Mouse (Mus musculus) CH12.LX (cell line): ENCODE data around the gene Bag2.
A peak's percentile ranks its signal among the peaks of the same experiment; 100 is the strongest.

Experiments used
- CTCF ChIP-seq, 2 experiments: IDR thresholded peaks in 1 of 2; conservative IDR thresholded peaks in 1 of 2; 2 replicates each; pipeline ENCODE4 v1.5.1; 2011 to 2012; ENCODE audit warnings: low read depth in 2 of 2, low read length in 2 of 2, improper control_type of control experiment in 1 of 2, inconsistent platforms in 1 of 2, mild to moderate bottlenecking in 1 of 2, moderate library complexity in 1 of 2
- EP300 ChIP-seq: IDR thresholded peaks from 2 replicates; pipeline ENCODE4 v1.6.1; 2011; ENCODE audit warnings: low read length, improper control_type of control experiment
- MAX ChIP-seq: IDR thresholded peaks from 2 replicates; pipeline ENCODE4 v1.6.1; 2011; ENCODE audit warnings: low read length, improper control_type of control experiment
- MAZ ChIP-seq: IDR thresholded peaks from 2 replicates; pipeline ENCODE4 v1.6.1; 2012; ENCODE audit warnings: low read depth, mild to moderate bottlenecking, inconsistent platforms, low read length, improper control_type of control experiment, moderate library complexity
- POLR2AphosphoS2 ChIP-seq: IDR thresholded peaks from 2 replicates; pipeline ENCODE4 v1.6.1; 2011; ENCODE audit warnings: low read depth, low read length, improper control_type of control experiment
- ZMIZ1 ChIP-seq: IDR thresholded peaks from 2 replicates; pipeline ENCODE4 v1.6.1; 2012; ENCODE audit warnings: low read depth, mild to moderate bottlenecking, inconsistent platforms, low read length, improper control_type of control experiment

GRCm38 (mm10) chr1:33719733-33720225 is 37.8 kb downstream of the Bag2 start, which contains the start of gene Rab23:
- no peak for TF ChIP-seq MAX
- TF ChIP-seq CTCF (conservative IDR thresholded peaks at IDR 0.05 in 1 of 2, IDR thresholded peaks at IDR 0.05 in 1 of 2; ENCODE audit: low read depth in 2 of 2, low read length in 2 of 2), result no peak
- 0 out of 2 replicates have a peak, but pooled peaks have one; percentile 35 for TF ChIP-seq MAZ
- TF ChIP-seq EP300, result no peak
- no peak for TF ChIP-seq ZMIZ1
- peak; percentile 45; the same call in 1 of the 2 replicates for TF ChIP-seq POLR2AphosphoS2
